Mouse (Mus musculus) embryonic fibroblast, embryonic 13.5 days (primary cell): Measurements from ENCODE around the gene Zfp385c.

Experiments used
- CTCF ChIP-seq: IDR thresholded peaks from 2 replicates; pipeline ENCODE4 v1.5.1; 2011; ENCODE audit warnings: mild to moderate bottlenecking, control low read depth, low read length, moderate library complexity, borderline replicate concordance; ENCODE audit not compliant: insufficient read depth
- POLR2A ChIP-seq: IDR thresholded peaks from 2 replicates; pipeline ENCODE4 v1.6.1; 2011; ENCODE audit warnings: low read depth, mild to moderate bottlenecking, control low read depth, low read length, moderate library complexity

GRCm38 (mm10) chr11:100730477-100731205, 38.4 kb upstream of the Zfp385c start:
- TF ChIP-seq CTCF (no peak), POLR2A (no peak)
